Mouse (Mus musculus) testis, adult 2 months (tissue): Measurements from ENCODE around the gene Cbfa2t3.

ENCODE experiments used
- CTCF ChIP-seq: fragments of 200-500 bp; IDR thresholded peaks from 2 replicates; pipeline ENCODE4 v1.5.1; 2012; ENCODE audit warnings: low read depth, mild to moderate bottlenecking, inconsistent platforms, low read length, moderate library complexity; ENCODE audit not compliant: control insufficient read depth, insufficient read depth, insufficient replicate concordance
- POLR2A ChIP-seq: fragments of 200-500 bp; IDR thresholded peaks from 2 replicates; pipeline ENCODE4 v1.6.1; 2012; ENCODE audit warnings: low read depth, mild to moderate bottlenecking, inconsistent platforms, low read length, moderate library complexity; ENCODE audit not compliant: control insufficient read depth

- no peak for TF ChIP-seq CTCF
- no peak for TF ChIP-seq POLR2A
These were observed 56.8 kb downstream of the Cbfa2t3 start for GRCm38 (mm10) chr8:122642071-122642470.
